Mouse (Mus musculus) neural tube, embryonic 14.5 days (tissue): ENCODE data around the gene Abcg1. TPM values are rescaled to one million over a fixed set of nuclear protein-coding genes. Genes with fewer than 3 reads are reported as not detected.

Experiments
- ATAC-seq: fragments of 200-750 bp; cut with Nextera tagmentation; 2 replicates; pipeline ENCODE4 v1.8.0; 2017; ENCODE audit warnings: low read depth, mild to moderate bottlenecking, moderate TSS enrichment, moderate library complexity
- H3K27ac ChIP-seq: fragments of 300-500 bp; sonication (generic); 2 replicates; pipeline ENCODE4 v1.5.1; 2014; ENCODE audit warnings: low read depth, mild to moderate bottlenecking, control low read depth, low read length, moderate library complexity, mixed read lengths
- H3K27me3 ChIP-seq: fragments of 300-500 bp; sonication (generic); 2 replicates; pipeline ENCODE4 v1.6.1; 2014; ENCODE audit warnings: low read length; ENCODE audit not compliant: control insufficient read depth, insufficient read depth
- H3K36me3 ChIP-seq: fragments of 300-500 bp; sonication (generic); 2 replicates; pipeline ENCODE4 v1.6.1; 2014; ENCODE audit warnings: low read length, mixed read lengths; ENCODE audit not compliant: control insufficient read depth, insufficient read depth
- H3K4me1 ChIP-seq: fragments of 300-500 bp; sonication (generic); 2 replicates; pipeline ENCODE4 v1.6.1; 2014; ENCODE audit warnings: low read length; ENCODE audit not compliant: control insufficient read depth, insufficient read depth
- H3K4me2 ChIP-seq: fragments of 300-500 bp; sonication (generic); 2 replicates; pipeline ENCODE4 v1.6.1; 2014; ENCODE audit warnings: mild to moderate bottlenecking, low read depth, low read length, control low read depth
- H3K4me3 ChIP-seq: fragments of 300-500 bp; sonication (generic); 2 replicates; pipeline ENCODE4 v1.5.1; 2014; ENCODE audit warnings: low read depth, low read length, control low read depth, mixed read lengths
- H3K9ac ChIP-seq: fragments of 300-500 bp; sonication (generic); replicated peaks from 2 replicates; pipeline ENCODE4 v1.6.1; 2014; ENCODE audit warnings: low read depth, mild to moderate bottlenecking, control low read depth, low read length, mixed read lengths
- H3K9me3 ChIP-seq: fragments of 300-500 bp; sonication (generic); 2 replicates; pipeline ENCODE4 v1.6.1; 2016; ENCODE audit warnings: low read length; ENCODE audit not compliant: control insufficient read depth
- WGBS: fragments of 180-500 bp; shearing (Covaris S2); extraction: QIAGEN DNeasy Blood & Tissue Kit; methylation state at CpG from one replicate; pipeline ENCODE4 v1.1.7; 2014; 5-methylcytosine and 5-hydroxymethylcytosine counted together
- polyA plus RNA-seq: library from polyadenylated mRNA; unstranded; fragments of >200 nt; fragmentation: Nextera tagmentation; extraction: Ambion mirVana; gene quantifications from 2 replicates; pipeline ENCODE4 v1.2.1, GENCODE M21; 2014

Gene Abcg1
- polyA plus RNA-seq, 1 experiment from 2014 or later = 20.5 TPM

DNA sequence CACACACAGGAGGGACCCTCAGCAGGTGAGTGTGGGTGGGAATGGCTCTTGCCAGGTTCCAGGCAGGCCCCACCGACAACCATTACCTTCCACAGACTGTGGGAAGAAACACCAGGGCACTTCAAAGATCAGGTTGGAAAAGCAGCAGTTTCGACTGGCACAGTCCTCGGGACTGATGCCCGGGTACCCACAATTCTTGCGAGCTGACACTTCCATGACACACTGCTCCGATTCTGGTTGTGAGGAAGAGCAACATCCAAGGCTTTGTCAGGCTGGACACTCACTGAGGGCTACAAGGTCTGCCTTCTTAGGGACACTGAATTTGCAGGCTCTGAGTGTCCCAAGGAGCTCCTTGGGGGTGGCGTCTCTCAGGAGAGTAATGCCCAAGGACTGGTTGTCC, 84.6 kb downstream of the Abcg1 start:
- 93% methylated on average over 7 of the region's 7 CpGs for WGBS
- Histone ChIP-seq H3K9me3 (no peaks in the 10 kb centered on the region), H3K27ac (no peak overlapping the region), H3K4me2 (no peak overlapping the region), H3K4me3 (no peak overlapping the region), H3K4me1 (no peaks in the 10 kb centered on the region), H3K36me3 (no peaks in the 10 kb centered on the region), H3K27me3 (no peaks in the 10 kb centered on the region), H3K9ac (no peak overlapping the region)
- ATAC-seq = no peak

DNA sequence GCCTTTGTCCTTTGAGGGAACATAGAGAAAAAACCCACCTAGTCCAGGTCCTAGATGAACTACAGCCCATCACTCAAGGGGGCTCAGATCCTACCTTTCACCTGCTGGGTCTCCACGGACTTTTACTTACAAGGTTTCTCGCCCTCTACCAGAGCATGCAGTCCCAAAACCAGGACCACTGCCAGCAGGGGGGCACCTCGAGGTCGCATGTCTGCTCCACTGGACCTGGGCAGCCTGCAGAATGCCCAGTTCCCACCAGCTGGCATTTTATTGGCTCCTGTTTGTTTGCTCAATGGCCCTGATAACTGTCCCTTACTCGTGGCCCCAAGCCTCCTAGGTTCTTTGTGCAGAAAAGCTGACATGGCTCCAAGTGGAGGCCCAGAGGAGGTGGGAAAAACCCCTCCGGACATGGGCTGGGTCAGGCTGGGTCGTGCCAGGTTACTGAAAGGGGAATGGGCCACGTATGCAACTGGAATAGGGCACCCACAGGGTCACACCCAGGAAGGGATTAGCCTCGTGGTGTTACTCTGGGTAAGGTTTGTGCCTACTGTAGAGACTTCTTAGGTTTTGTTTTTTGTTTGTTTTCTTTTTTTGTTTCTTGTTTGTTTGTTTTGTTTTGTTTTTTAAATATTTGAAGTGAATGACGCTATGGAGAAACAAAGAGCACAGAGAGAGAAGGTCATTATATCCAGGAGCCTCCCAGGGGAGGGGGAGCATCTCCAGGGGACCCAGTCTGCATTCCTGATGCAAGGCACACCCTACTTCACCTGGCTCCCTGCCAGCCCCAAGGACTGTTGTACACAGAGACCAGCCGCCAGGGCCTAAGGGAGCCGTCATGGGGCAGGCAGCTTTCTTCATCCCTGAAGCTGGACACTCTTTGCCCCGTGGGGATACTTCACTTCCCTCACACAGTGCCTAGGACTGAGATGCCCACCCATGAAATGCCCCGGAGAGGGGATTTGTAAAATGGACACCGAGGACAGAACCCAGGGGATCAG, 86.9 kb downstream of the Abcg1 start, which contains the start of gene Tff2:
Gene Tff2 (minus strand): TSS at position 243 of the 998 bp plus-strand sequence.
- Histone ChIP-seq H3K36me3 (no peaks in the 10 kb centered on the region), H3K9me3 (no peaks in the 10 kb centered on the region), H3K27ac (no peak within 1 kb of the TSS), H3K4me1 (no peaks in the 10 kb centered on the region), H3K27me3 (no peaks in the 10 kb centered on the region), H3K4me3 (no peak within 1 kb of the TSS), H3K4me2 (no peak within 1 kb of the TSS), H3K9ac (no peak within 1 kb of the TSS)
- WGBS = 63% methylated on average over 15 of the region's 15 CpGs
- ATAC-seq = no peak

DNA sequence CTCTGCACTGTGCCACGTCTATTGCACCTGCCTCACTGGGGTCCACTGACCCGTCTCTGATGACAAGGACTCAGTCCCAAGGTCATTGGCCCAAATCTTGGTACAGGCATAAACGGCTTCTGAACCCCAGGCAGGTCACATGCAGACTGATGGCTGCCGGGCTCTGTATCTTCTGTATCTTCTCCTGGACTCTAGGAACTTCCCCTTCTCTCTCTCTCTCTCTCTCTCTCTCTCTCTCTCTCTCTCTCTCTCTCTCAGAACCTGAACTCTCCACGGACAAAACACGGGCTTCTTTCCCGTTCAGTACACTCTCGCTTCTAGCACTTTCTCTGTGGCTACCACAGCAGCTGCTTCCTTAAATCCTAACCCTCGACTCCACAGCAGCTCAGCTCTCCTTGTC, 88.5 kb downstream of the Abcg1 start:
- no peak for ATAC-seq
- WGBS = 88% methylated on average over 9 of the region's 9 CpGs

DNA sequence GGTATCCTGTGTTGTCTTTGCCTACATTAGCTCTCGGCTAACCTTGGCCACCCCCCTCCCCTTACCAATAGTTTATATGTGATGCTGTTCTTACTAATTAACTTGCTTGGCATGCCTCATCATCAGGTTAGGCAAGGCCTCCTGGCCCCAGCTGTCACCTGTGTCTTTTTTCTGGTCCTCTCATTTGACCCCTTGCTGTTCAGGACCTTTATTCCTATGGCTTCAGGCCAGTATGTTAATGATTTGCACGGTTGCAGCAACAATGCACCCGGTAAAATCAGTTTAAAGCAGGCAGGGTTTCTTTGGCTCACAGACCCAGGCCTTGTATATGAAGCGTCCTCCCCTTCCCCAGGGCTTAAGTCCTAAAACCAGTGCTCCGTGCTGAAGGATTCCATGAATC, 95.0 kb downstream of the Abcg1 start:
- Histone ChIP-seq H3K9ac (no peak overlapping the region), H3K27me3 (no peaks in the 10 kb centered on the region), H3K36me3 (no peaks in the 10 kb centered on the region), H3K4me1 (no peaks in the 10 kb centered on the region), H3K4me3 (no peak overlapping the region), H3K27ac (no peak overlapping the region), H3K4me2 (no peak overlapping the region), H3K9me3 (no peaks in the 10 kb centered on the region)
- no peak for ATAC-seq
- 36% methylated on average over 5 of the region's 5 CpGs for WGBS

More for the DNA sequence above, 88.5 kb downstream of the Abcg1 start:
- Histone ChIP-seq H3K4me2 (no peak overlapping the region), H3K4me1 (no peaks in the 10 kb centered on the region), H3K36me3 (no peaks in the 10 kb centered on the region), H3K27me3 (no peaks in the 10 kb centered on the region), H3K9me3 (no peaks in the 10 kb centered on the region), H3K9ac (no peak overlapping the region), H3K27ac (no peak overlapping the region), H3K4me3 (no peak overlapping the region)

- Histone ChIP-seq H3K4me3 (no peak overlapping the region), H3K4me2 (no peak overlapping the region), H3K27ac (no peak overlapping the region), H3K9ac (no peak overlapping the region), H3K36me3 (no peaks in the 10 kb centered on the region), H3K4me1 (no peaks in the 10 kb centered on the region), H3K27me3 (no peaks in the 10 kb centered on the region), H3K9me3 (no peaks in the 10 kb centered on the region)
- no peak for ATAC-seq
- WGBS = 89% methylated on average over 9 of the region's 9 CpGs
These were observed 95.6 kb downstream of the Abcg1 start for GRCm38 (mm10) chr17:31152966-31153499.

DNA sequence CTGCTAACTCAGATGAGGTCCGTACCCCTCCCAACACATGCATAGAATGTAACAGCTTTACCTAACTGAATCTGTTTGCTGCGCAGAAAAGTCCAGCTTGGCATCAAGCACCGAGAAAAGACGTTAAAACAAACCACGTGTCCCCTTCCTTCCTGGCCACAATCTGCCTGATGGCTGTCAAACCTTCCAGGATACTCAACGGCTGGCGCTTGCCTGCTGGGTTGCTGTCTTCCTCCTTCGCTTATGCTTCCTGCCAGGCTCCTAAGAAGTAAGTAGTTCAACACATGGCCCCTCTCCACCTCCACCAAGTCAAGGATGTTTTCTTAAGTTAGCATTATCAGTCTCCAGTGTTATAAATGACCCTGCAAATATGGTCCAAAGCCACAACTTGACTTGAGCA, 96.3 kb downstream of the Abcg1 start:
- Histone ChIP-seq H3K4me3 (no peak overlapping the region), H3K4me1 (no peaks in the 10 kb centered on the region), H3K27me3 (no peaks in the 10 kb centered on the region), H3K27ac (no peak overlapping the region), H3K9ac (no peak overlapping the region), H3K9me3 (no peaks in the 10 kb centered on the region), H3K36me3 (no peaks in the 10 kb centered on the region), H3K4me2 (no peak overlapping the region)
- no peak for ATAC-seq
- WGBS = 87% methylated on average over 8 of the region's 8 CpGs

DNA sequence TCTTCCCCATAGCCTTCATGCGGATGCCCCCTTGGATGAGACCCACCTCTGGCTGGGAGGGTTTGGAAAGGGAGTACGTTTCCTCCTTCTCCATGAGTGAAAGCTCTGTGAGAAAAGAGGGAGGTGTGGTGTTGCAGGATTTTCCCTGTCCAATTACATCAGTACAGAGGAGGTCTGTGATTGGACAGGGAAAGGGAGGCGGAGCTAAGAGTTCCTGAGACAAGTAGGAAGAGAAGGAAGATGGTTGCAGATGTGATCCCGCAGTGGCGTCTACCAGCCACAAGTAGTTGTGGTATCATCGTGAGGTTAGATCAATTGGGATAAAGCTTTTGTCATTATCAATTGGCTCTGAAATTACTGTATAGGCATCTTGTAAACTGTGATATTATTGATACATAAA, 100.4 kb downstream of the Abcg1 start:
- H3K4me2 ChIP-seq = no peak overlapping the region
- H3K4me3 ChIP-seq = no peak overlapping the region
- no peaks in the 10 kb centered on the region for H3K27me3 ChIP-seq
- 84% methylated on average over 6 of the region's 6 CpGs for WGBS
- H3K27ac ChIP-seq = no peak overlapping the region
- H3K36me3 ChIP-seq = no peaks in the 10 kb centered on the region
- ATAC-seq = no peak
- no peaks in the 10 kb centered on the region for H3K9me3 ChIP-seq
- H3K9ac ChIP-seq = no peak overlapping the region
- no peaks in the 10 kb centered on the region for H3K4me1 ChIP-seq

DNA sequence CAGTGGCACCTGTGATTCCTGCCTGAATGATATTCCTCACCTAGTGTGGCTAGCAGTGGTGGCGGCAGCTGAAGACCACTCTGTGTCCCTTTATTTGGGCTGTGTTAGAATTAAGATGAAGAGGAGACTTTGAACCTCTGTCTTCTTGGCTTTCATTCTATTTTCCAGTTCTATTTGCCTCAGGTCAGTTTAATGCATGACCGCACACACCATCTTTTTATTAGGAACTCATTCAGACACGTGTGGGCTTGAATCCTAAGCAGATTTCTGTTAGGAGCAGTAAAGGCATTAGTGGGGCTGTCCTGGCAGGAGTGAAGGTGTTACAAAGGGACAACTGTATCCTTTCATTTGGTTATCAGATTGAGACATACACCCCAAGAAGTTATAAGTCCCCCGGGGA, 102.8 kb downstream of the Abcg1 start:
- Histone ChIP-seq H3K9me3 (no peaks in the 10 kb centered on the region), H3K4me2 (no peak overlapping the region), H3K27me3 (no peaks in the 10 kb centered on the region), H3K4me1 (no peaks in the 10 kb centered on the region), H3K4me3 (no peak overlapping the region), H3K27ac (no peak overlapping the region), H3K36me3 (no peaks in the 10 kb centered on the region), H3K9ac (no peak overlapping the region)
- ATAC-seq = no peak
- WGBS = 67% methylated on average over 4 of the region's 4 CpGs

DNA sequence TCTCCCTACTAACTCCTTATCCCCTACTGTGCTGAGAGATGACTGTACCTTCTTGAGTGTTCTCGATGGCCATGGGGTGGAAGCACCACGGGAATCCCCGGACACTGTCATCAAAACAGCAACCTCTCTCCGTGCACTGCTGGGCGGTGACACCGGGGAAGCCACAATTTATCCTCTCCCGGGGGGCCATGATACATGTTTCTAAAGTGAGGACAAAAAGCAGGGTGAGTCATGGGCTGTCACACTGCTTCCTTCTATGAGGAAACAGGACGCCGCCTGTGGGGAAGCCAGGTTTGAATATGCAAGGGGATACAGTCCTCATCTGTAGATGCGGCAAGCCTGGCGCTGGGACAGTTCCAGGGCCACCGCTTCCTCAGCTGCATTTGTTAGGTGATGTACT, 105.1 kb downstream of the Abcg1 start:
- no peaks in the 10 kb centered on the region for H3K9me3 ChIP-seq
- H3K4me3 ChIP-seq = no peak overlapping the region
- no peak for ATAC-seq
- 80% methylated on average over 12 of the region's 12 CpGs for WGBS
- H3K9ac ChIP-seq = no peak overlapping the region
- H3K27me3 ChIP-seq = no peaks in the 10 kb centered on the region
- no peak overlapping the region for H3K27ac ChIP-seq
- H3K4me2 ChIP-seq = no peak overlapping the region
- no peaks in the 10 kb centered on the region for H3K4me1 ChIP-seq
- no peaks in the 10 kb centered on the region for H3K36me3 ChIP-seq
